8 mouse cellular contexts compared by ENCODE assay signal in the genomic region with DNA sequence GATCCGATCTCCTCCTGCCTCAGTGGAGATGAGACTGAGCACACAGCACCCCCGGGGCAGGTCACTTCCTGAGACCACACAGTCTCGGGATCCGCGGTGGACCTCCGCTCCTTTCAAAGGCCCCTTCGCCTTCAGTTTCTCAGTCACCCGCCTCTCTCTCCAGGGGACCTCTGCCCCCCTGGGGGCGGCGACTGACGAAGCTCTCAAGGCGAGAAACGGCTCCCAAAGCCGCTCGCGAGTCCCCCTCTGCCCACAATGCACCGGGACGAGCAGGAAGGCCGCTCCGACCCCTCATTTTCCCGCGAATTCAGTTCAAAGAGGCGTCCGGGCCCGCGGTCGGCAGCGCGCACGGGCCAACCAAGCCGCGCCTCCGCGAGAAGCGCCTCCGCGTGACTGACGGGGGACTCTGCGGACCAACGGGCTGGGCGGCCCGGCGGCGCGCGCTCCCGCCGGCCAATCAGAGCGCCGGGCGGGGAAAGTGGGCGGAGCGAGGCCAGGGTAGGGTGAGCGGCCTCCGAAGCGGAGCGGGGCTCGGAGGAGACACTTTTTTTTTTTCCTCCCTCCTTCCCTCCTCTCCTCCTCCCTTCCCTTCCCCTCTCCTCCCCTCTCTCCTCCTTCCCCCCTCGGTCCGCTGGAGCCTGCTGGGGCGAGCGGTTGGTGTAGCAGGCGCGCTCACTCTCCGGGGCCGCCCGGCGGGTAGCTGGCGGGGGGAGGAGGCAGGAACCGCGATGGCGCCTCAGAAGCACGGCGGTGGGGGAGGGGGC. TPM values are rescaled to one million over a fixed set of nuclear protein-coding genes. Genes with fewer than 3 reads are reported as not detected.
DNase-seq lines count a peak whose midpoint lies in the region; ATAC-seq lines count a peak whose summit lies in the region.

Gene Suz12, plus strand, starts transcription at position 515 of the 764 bp plus-strand sequence.

- H3K4me3 ChIP-seq in heart, embryonic 14.5 days (ENCODE audit: control insufficient read depth in 1 of 2, insufficient read depth in 1 of 2, low read depth in 1 of 2, low read length in 2 of 2): peak within 1 kb of the TSS; percentile 79 to 88
- peak within 1 kb of the TSS; percentile 99 for H3K4me3 ChIP-seq in liver, embryonic 13.5 days (replicated peaks)
- peak within 1 kb of the TSS; percentile 80 for H3K4me3 ChIP-seq in stomach, embryonic 16.5 days (replicated peaks; ENCODE audit: low read length)

- H3K4me2 ChIP-seq in heart, embryonic 14.5 days (ENCODE audit: low read length): peak within 1 kb of the TSS; percentile 84
- H3K4me2 ChIP-seq in liver, embryonic 13.5 days: peak within 1 kb of the TSS; percentile 89
- H3K4me2 ChIP-seq in stomach, embryonic 16.5 days (ENCODE audit: low read depth, low read length): peak within 1 kb of the TSS; percentile 88

- no peaks in the 10 kb centered on the region for H3K27me3 ChIP-seq in heart, embryonic 14.5 days (ENCODE audit: control insufficient read depth, insufficient read depth, low read length)
- no peaks in the 10 kb centered on the region for H3K27me3 ChIP-seq in liver, embryonic 13.5 days
- H3K27me3 ChIP-seq in stomach, embryonic 16.5 days (ENCODE audit: control insufficient read depth, insufficient read depth, low read length): no peaks in the 10 kb centered on the region

- DNase-seq in c-Kit-negative CD71-positive TER-119-positive erythroid progenitor cells, embryonic 14.5 days (ENCODE audit: low read depth, low spot score): peak; percentile 94
- peak; percentile 90 for DNase-seq in fibroblast of lung, adult 2 months (ENCODE audit: low read depth)
- DNase-seq in kidney, postnatal 14 days: peak; percentile 97
- peak; percentile 95 for DNase-seq in liver, embryonic 13.5 days
- peak; percentile 98 for DNase-seq in neural tube, embryonic 10.5 days (ENCODE audit: extremely low spot score, low spot score)

- WGBS in heart, embryonic 14.5 days: 0% methylated on average over 58 of the region's 74 CpGs
- under 1% methylated on average over 64 of the region's 74 CpGs for WGBS in liver, embryonic 13.5 days (ENCODE audit: insufficient replicate concordance)
- under 1% methylated on average over 69 of the region's 74 CpGs for WGBS in stomach, embryonic 16.5 days

- H3K27ac ChIP-seq in heart, embryonic 14.5 days (replicated peaks in 1 of 2; ENCODE audit: control insufficient read depth in 1 of 2, insufficient read depth in 1 of 2, low read depth in 2 of 2, low read length in 2 of 2): peak within 1 kb of the TSS; percentile 97 to 100
- peak within 1 kb of the TSS; percentile 100 for H3K27ac ChIP-seq in liver, embryonic 13.5 days
- peak within 1 kb of the TSS; percentile 99 for H3K27ac ChIP-seq in stomach, embryonic 16.5 days (ENCODE audit: low read length)

- peak within 1 kb of the TSS; percentile 96 for H3K9ac ChIP-seq in heart, embryonic 14.5 days (ENCODE audit: low read length)
- H3K9ac ChIP-seq in liver, embryonic 13.5 days: peak within 1 kb of the TSS; percentile 99
- peak within 1 kb of the TSS; percentile 93 for H3K9ac ChIP-seq in stomach, embryonic 16.5 days (ENCODE audit: low read length)

- H3K9me3 ChIP-seq in heart, embryonic 14.5 days (ENCODE audit: control insufficient read depth, low read length): no peaks in the 10 kb centered on the region
- no peaks in the 10 kb centered on the region for H3K9me3 ChIP-seq in liver, embryonic 13.5 days (replicated peaks)
- no peaks in the 10 kb centered on the region for H3K9me3 ChIP-seq in stomach, embryonic 16.5 days (replicated peaks; ENCODE audit: control insufficient read depth, low read length)

- peaks cover 21% of the 10 kb centered on the region for H3K36me3 ChIP-seq in heart, embryonic 14.5 days (ENCODE audit: control insufficient read depth, insufficient read depth, low read length)
- H3K36me3 ChIP-seq in liver, embryonic 13.5 days: peaks cover 16% of the 10 kb centered on the region
- 0 out of 2 replicates have a peak, but pooled peaks cover 5% of the 10 kb centered on the region for H3K36me3 ChIP-seq in stomach, embryonic 16.5 days (ENCODE audit: control insufficient read depth, insufficient read depth, low read length)

- H3K4me1 ChIP-seq in heart, embryonic 14.5 days (ENCODE audit: control insufficient read depth in 2 of 2, insufficient read depth in 2 of 2, low read length in 2 of 2): peaks cover 0 to 4% of the 10 kb centered on the region in 2 experiments; a peak in 2 of 4 replicates
- H3K4me1 ChIP-seq in liver, embryonic 13.5 days (replicated peaks): peaks cover 15% of the 10 kb centered on the region
- H3K4me1 ChIP-seq in stomach, embryonic 16.5 days (ENCODE audit: control insufficient read depth, insufficient read depth, low read length): no peaks in the 10 kb centered on the region; the same call in 1 of the 2 replicates

- peak; percentile 93 for ATAC-seq in CD4-positive, CD25-positive, alpha-beta regulatory T cell, adult 4 months
- ATAC-seq in heart, embryonic 14.5 days (ENCODE audit: insufficient number of reproducible peaks, insufficient read depth, low FRiP score, low read depth): peak; percentile 97
- ATAC-seq in liver, embryonic 13.5 days (ENCODE audit: low read depth): peak; percentile 89
- peak; percentile 97 for ATAC-seq in stomach, embryonic 16.5 days (ENCODE audit: insufficient read depth, low FRiP score)

RNA-seq across cellular contexts. Expression of gene Suz12, which starts in this region (rescaled TPM):
- polyA plus RNA-seq in CD4-positive, CD25-positive, alpha-beta regulatory T cell, adult 4 months (2017; shearing (Covaris generic)): 10 to 100 TPM; 22.3 to 33.0 TPM
- polyA plus RNA-seq in heart, embryonic 14.5 days (2014; fragmentation: Nextera tagmentation; extraction: Ambion mirVana): 20.8 TPM in 2 replicates
- 16.4 and 20.4 TPM in 2 replicates for polyA plus RNA-seq in liver, embryonic 13.5 days (2015; fragmentation: Nextera tagmentation; extraction: Ambion mirVana)
- polyA plus RNA-seq in stomach, embryonic 16.5 days (2015; fragmentation: Nextera tagmentation; extraction: Ambion mirVana): 13.5 and 17.8 TPM in 2 replicates

Comparison
In these comparisons a context has a peak if more than half of its experiments do, and no peak if none do; other contexts are left out.
1. Peak in every context shown above with its lines: DNase-seq, ATAC-seq, H3K4me3 ChIP-seq and H3K27ac ChIP-seq.